Mouse (Mus musculus): Measurements from ENCODE around the gene Leap2. TPM values are rescaled to one million over a fixed set of nuclear protein-coding genes. Genes with fewer than 3 reads are reported as not detected.
A peak's percentile ranks its signal among the peaks of the same experiment; 100 is the strongest.
"Not testable (repeated sequence)": the region's sequence is repeated elsewhere in the genome, so short reads cannot be mapped to it uniquely, and the experiment has no call there.

Gene Leap2
- total RNA-seq, 2 experiments from 2014 or later: not detected

DNA sequence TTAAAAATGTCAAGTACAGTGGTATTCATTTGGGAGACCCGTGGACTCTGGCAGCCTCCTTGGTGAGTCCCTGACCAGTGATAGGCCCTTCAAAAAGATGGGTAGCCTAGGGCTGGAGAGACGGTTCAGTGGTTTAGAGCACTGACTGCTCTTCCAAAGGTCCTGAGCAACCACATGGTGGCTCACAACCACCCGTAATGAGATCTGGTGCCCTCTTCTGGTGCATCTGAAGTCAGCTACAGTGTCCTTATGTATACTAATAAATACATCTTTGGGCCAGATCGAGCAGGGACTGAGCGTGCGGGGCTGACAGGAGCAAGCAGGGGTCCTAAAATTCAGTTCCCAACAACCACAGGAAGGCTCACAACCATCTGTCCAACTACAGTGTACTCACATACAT is 20.9 kb upstream of the Leap2 start:
- DNase-seq: peak; percentile 64 to 67

DNA sequence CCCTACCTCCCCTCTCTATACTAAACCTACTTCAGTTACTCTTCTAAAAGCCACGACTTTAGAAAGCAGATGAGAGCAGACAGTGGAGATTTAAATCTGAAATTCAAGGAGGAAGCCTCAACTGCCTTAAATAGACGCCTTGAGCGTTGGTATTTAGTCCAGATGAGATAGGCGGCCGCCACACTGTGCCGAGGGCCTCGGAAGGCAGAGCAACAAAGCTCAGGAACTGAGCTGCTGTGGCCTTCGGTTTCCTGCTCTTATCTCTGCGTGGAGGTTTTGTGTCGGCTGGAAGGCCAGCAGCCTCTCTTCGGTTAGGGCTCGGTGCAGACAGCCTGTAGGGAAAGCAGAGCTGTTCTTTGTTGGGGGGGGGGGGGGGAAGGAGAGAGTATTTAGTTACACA is 19.0 kb upstream of the Leap2 start:
- DNase-seq: peak; percentile 62 to 65

DNA sequence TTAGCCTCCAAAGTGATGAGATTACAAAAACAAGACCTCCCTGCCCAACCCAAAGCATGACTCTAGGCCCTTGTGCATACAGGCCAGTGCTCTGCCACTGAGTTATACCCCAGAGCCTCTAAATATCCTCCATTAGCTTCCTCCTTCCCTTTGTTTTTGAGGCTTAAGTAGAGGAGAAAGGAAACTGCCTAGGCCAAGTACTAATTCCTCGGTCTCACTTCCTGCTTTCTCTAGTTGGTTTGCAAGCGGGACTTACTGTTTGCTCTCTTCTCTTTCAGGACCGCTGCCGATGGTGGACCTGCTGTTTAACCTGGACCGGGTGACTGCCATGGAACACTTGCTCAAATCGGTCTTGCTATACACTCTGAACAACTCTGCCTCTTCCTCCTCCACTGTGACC is 13.4 kb upstream of the Leap2 start:
- no peak for DNase-seq

DNA sequence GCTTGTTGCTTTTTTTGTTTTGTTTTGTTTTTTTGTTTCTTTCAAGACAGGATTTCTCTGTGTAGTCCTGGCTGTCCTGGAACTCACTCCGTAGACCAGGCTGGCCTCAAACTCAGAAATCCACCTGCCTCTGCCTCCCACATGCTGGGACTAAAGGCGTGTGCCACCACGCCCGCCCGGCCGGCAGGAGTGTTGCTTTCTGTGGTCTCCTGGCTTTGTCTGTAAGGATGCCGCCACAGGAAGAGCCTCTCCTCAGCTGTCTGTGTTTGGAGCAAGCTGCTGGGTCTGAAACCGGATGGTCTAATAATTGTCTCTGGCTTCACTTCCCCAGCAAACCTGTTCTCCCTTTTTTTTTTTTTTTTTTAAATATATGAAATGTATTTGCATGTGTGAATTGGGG is 12.5 kb upstream of the Leap2 start:
- no peak for DNase-seq

DNA sequence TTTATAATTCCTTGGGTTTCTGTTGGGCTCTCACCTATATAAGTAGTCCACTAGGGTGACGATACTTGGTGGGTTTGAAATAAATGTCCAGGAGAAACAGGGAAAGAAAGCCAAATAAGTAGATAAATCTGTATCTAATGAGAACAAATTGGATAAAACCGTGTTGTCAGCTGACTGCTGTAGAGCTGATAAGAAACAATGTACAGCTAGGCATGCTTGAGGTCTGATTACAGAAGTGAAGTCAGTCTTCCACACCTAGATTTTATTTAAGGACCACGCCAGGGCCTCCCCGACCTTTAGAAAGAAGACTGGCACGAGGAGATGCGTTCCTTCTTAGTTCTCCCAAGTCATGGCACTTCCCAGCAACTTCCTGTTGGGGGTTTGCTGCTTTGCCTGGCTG is 10.1 kb upstream of the Leap2 start:
- DNase-seq: no peak

DNA sequence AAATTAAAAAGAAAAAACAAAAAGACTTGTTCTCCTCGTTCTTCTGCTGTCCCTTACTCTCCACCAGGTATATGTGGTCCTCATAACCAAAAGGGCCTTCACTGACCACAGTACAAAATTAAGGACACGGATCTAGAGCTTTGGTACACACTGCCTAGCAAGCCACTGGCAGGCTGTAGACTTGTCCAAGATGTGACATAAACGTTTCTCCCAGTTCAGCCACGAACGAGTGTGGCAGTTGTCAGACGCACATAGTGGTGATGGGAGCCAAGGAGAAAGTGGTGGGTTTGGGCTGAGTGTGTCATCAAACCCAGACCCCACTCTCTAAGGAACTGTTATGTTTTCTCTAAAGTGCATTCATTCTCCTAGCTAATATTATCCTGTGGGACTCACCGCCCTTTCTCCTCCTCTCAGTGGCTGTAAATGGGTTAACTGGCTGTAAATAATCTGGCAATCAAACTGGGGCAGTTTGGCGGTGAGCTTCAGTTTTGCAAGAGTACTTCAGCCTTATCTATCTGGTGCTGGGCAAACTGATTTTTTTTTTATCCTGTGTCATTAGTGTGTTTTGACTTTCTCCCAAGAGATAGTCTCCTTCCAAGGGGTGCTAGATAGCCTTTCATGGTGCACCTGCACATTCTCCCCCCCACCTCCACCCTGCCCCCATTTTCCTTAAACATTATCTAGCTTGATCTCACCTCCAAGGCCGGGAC is 8.5 kb upstream of the Leap2 start:
- peak in 1 of 2 experiments; percentile 36 for DNase-seq

DNA sequence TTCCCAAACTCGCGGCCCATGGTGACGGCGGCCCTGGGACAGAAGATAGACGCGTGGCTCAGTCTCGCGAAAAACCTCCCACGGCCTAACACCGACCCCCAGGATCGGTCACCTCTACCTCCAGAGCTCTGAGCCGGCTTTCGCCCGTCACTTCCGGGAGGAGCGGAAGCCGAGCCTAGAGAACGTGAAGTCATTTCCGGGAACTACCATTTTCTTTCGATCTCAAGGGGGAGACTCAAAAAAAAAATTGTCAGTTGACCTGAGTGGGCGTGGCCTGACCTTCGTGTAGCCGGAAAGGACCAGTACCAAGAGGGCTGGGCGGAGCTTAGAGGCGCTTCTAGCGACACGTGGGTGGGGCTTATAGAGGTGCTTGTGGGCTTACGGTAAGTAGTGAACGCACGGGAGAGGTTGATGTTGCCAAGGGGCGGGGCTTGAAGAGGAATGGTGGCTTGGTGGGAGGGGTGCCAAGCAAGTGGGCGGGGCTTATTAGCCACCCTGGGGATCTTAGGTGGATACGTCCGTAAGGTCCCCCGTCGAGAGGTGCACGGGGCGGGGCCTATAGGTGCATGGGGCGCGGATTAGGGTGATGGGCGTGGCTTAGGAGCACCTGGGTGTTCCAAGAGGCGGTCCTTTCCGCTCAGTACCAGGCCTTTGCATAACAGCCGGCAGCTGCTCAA is 7.8 kb upstream of the Leap2 start, which contains the start of the genes Uqcrq and Gdf9:
Gene Uqcrq (minus strand): TSS at position 162 of the 677 bp plus-strand sequence.
Gene Gdf9 (plus strand): TSS at position 354 of the 677 bp plus-strand sequence.
- DNase-seq: peak; percentile 97 to 98

DNA sequence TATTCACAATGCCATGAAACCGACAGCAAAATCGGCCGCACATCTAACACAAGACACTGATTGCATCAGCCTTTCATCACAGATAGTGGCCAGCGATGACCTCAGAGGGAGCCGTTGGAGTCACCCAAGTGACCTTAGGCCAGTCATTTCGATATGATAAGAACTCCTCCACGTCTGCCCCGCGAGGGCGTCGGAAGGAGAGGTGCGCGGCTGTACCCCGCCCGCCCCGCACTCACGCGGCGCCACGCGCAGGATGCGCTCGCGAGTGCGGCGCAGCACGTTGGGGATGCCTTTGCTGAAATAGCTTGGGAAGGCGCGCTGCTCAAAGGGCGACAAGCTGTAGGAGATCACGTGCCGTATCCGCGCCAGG is 7.3 kb upstream of the Leap2 start:
- DNase-seq: peak; percentile 56 to 78

DNA sequence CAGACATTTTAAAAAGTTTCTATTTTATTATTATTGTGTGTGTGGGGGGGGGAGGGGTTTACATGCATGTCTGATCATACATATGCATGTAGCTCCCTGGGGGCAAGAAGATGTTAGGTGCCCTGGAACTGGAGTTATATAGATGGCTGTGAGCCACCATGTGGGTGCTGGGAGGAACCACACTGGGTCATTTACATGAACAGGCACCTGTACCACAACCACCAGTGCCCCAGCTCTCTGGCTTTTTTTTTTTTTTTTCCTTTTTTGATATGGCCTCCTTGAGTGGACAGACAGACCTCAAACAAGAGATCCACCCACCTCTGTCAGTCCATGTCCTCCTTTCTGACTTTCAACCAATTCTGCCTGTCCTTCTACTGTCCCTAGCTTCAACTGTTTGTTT is 6.2 kb upstream of the Leap2 start:
- no peak for DNase-seq

DNA sequence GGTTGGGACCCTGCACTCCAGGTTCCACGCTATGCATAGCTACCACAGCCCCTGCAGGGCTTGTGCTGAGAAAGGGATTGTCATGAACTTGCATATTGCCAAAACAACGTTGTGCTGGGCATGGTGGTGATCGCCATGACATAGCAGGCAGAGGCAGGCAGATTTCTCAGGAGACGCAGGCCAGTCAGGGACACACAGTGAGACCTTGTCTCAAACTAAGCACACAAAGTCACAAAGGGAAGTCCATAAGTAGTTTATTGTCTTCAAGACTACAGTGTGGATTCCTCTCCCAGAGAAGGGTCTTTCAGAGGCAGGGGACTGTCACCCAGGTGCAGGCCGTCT is 5.7 kb upstream of the Leap2 start:
- DNase-seq: no peak

DNA sequence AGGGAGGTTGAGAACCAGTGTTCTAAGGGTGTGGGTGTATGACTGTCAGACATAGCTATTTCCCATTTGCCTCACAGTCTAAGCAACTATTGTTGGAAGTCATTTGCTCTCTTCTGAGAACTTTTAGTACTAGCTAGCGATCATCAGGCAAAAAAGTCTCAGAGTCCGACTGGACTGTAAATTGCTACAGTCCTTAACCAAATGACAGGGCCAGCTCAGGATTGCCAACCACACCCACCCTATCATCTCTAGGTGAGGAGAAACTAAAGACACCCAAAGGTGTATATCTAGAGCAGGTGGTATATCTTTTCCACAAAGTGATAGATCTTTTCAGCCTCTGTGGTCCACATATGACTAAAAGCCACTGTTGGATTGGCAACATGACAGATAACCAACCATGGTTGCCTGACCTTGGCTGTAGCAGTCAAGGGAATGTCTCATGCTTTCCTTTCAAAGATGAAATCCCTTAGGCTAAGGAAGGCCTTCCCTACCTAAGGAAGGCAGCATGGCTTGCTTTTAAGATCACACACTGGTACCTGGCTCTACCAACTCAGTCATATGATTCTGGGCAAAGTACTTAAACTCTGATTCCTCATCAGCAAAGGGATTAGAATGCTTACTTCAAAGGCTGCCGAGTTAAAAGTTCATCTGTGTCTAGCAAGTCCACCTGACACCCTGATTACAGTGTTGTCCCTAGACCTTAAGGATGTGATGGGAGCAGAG is 5.2 kb upstream of the Leap2 start:
- no peak for DNase-seq

DNA sequence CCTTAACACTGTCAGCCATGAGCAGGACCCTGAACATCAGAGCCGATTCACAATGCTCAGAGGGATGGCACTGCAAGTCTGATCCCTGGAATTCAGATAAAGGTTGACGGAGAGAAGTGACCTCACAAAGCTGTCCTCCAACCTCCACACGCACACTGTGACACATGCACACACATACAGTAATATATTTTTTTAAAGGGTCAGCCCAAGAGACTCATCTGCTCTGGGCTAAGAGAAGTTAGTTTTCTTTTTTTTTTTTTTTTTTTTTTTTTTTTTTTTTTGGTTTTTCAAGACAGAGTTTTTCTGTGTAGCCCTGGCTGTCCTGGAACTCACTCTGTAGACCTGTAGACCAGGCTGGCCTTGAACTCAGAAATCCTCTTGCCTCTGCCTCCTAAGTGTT is 3.9 kb upstream of the Leap2 start:
- DNase-seq: not testable (repeated sequence)

DNA sequence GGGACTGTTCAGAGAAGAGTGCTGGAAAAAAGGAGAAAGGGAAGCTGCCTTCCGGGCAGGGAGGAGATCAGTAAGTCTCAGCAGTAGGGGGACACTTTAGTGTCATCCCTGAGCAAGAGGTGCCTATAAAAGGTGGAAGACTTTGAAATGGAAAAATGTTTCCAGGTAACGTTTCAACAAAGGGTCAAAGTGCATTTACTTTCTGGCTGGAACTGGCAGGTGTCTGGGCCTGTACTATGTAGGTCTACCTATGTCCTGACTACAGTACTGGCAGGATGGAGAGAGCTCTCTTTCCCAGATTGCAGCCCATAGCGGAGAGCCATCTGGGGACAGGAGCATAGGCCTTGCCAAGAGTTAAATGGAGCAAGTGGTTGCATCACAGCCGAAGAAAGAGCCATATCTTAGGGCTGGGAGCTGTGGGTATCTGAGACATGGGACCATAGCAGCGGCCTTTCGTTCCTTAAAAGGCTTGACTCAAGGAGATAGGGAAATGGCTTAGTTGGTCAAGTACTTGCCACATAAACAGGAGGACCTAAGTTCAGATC is 2.8 kb upstream of the Leap2 start:
- DNase-seq: peak in 1 of 2 experiments; percentile 35

DNA sequence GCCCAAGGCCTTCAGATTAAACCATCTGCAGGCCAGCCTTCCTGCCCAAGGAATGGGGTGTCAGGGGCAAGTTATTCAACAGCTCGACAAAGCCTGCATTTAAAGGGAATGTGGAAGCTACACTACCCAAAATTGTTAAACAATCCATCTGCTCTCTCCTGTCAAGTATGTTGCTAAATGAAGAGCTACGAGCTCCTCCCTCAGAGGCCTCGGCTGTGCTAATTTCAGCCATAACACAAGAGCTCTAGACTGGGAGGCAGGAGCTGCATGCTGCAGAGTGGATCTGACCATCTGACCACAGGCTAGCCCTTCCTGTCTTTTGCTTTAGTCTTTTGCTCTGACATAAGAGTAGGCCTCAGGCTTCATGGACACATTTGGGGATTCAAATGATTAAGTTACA is 2.3 kb upstream of the Leap2 start:
- no peak for DNase-seq

DNA sequence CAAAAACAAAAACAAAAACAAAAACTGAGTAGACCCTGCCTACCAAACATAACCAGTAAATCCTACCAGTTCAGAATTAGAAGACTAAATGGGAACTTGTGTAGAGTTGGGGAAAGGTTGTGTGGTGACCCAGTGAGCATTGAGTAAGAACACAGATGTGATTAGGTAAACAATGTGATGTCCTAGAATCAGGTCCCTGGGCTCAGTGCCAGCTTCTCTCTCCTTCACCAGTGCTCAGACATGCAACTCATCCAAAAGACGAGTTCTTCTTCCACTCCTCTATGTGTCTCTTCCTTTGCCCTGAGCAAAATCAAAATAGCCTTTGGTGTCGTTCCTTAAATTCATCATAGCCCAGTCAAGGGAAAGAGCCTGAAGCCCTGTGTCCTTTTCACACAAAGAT is 1.9 kb upstream of the Leap2 start:
- peak; percentile 49 to 59 for DNase-seq

DNA sequence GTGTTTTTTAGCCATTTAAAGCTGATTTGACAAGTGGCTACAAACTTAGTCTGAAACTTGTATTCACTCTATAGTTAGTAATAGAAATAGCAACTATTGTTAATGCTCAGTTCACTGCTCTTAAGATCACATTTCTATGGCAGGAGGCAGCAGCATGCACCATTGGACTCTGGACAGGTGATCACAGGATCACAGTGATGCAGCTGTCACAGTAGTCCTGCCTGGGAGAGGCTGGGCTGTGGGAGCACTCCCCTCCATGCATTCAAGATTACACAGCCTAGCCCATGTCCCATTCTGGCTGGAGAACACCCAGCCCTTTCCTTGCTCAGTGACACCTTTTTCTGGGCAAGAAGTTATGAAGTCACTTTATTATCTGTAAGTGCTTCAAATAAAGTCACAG is 4.9 kb downstream of the Leap2 start:
- DNase-seq: no peak

DNA sequence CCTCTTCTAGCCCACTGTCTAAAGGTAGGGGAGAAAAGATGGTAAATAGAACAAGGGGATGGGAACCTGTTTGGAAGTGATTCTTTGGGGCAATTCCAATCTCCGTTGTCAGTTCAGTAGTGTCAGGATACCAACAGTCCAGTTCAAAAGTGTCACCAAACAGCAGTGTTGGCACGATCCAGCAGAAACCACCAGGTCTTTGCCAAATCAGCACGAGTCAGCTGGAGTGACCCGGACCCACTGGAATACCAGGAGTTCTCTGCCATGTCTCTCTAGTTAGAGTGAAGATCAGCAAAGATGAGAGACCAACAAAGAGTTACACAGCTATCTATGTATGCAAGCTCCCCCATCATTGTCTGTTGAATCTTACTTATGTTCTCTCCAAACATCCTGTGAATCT is 9.1 kb downstream of the Leap2 start:
- DNase-seq: no peak

DNA sequence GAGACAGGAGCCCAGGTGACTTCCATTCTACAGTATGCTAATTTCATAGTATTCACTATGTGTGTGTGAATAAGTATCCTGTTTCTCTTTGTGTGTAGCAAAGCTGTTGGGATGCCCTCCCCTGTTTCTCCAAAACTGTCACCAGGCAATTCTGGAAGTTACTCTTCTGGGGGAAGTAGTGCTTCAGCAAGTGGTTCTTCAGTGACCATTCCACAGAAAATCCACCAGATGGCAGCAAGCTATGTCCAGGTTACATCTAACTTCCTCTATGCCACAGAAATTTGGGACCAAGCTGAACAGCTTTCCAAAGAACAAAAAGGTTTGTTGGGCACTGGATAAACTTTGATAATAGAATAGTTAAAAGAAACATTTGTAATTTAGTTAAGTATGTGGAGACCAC is 11.2 kb downstream of the Leap2 start:
- peak in 1 of 2 experiments; percentile 18 for DNase-seq

DNA sequence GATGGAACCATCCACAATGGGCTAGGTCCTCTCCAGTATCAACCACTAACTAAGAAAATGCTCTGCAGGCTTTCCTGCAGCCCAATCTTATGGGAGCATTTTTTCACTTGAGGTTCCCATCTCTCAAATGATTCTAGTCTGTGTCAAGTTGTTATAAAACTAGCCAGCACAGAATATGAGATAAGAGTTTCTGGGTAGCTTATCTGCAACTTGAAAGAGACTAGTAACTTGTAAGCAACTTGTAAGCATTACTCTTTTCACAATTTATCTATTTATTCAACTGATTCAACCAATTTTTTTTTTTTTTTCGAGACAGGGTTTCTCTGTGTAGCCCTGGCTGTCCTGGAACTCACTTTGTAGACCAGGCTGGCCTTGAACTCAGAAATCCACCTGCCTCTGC is 19.3 kb downstream of the Leap2 start:
- no peak for DNase-seq

DNA sequence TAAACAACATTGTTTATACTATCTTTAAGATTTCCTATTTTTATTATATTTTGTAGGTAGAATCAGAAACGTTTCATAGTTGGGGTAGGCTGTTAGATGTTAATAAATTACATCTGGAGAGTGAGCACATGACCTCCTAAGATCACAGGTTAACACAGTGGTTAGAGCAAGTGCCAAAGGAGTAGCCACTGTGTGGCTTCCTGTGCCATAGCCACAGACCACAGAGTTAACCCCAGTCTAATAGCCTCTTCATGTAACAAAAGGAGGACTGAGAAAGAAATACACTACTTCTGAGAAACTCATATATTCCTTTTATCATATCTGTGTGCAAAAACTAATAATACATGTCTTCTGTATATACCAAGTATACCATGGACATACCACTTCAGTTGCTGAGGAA is 29.1 kb downstream of the Leap2 start:
- no peak for DNase-seq

DNA sequence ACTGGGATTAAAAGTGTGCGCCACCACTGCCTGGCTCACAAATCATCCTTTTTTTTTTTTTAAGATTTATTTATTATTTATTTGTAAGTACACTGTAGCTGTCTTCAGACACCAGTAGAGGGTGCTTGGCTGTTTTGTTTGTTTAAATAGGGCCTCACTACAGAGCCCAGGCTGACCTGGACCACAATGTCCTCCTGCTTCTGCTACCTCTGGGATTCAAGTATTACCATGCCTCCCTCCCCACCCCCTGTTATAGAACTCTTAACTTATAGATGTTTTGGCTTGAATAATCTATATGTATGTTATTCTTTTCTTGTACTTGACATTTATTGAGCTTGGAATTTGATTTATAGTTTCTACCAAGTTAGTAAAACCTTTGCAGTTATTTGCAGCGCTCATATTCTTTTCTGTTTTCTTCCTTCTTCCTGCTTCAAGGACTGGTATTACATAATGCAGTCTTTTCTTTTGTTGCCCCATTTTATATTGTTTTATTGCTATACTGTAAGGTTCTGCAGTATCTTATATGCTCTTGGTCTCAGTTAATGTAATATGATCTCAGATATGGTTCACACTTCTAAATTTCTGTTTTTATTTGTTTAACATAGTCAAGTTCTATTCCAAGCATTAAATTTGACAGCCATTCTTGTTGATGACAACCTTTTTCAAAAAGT is 39.1 kb downstream of the Leap2 start:
- DNase-seq: no peak

DNA sequence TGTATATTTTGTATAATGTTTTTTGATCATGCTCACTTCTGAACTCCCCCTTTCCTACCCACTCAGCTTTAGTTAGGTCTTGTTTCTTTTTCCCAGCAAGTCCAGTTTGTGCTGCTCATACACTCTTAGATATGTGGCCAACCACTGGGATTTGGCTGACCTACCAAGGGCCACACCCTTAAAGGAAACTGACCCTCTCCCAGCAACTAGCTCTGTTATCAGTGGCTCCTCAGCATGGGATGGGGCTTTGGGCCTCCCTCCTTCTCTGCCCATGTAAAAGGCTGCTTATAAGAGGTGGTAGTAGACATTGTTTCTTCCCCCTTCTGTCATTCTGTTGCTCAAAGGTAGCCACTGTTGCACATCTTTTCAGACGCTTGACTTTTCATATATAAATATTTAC is 44.1 kb downstream of the Leap2 start:
- peak in 1 of 2 experiments; percentile 8 for DNase-seq
